Mouse (Mus musculus) liver, postnatal 0 days (tissue): ENCODE results near the gene Mapk3.

Experiments
- CTCF ChIP-seq: sonication (generic); IDR thresholded peaks from 2 replicates; pipeline ENCODE4 v1.5.1; 2016; ENCODE audit warnings: antibody characterized with exemption, low read depth
- EP300 ChIP-seq: IDR thresholded peaks from 2 replicates; pipeline ENCODE4 v1.6.1; 2016; ENCODE audit warnings: antibody characterized with exemption, low read depth, mild to moderate bottlenecking

GRCm38 (mm10) chr7:126715679-126716078 is 43.7 kb upstream of the Mapk3 start:
- TF ChIP-seq CTCF (no peak), EP300 (no peak)
